Mouse (Mus musculus) R1 (cell line): ENCODE data around the gene B4galt2.

Experiments used
- DNase-seq: peaks from one replicate; pipeline ENCODE4 v3.0.0-alpha.2; 2018; ENCODE audit warnings: low read depth, low spot score

Gene B4galt2

DNA sequence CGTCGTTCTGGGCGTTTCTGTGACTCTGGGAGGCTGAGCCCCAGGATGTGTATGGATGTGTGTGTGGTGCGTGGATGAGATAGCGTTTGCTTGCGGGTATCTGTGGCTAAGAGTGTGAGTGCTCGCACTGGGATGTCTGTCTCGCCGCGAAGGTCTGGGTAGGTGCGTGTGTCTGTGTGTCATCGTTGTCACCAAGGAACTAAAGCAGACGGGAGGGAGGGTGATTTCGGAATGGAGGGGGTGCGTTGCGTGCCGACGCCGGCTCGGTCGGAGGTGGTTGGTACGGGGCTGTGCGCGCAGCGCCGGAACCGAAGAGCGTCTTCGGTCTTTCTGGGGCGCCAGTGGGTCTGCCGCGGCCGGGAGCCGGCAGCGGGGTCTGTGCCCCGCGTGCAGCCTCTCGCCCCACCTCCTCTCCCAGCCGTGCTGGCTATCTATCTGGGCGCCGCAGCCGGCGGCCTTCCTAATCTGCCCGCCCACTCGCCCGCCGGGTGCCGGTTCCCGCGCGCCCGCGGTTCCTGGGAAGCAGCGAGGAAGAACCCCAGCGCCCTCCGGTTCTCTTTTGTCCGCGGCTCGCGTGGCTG is 47.7 kb downstream of the B4galt2 start:
- peak; percentile 62 for DNase-seq

GRCm38 (mm10) chr4:117834845-117835530 is 48.3 kb downstream of the B4galt2 start:
- DNase-seq = peak; percentile 91

DNA sequence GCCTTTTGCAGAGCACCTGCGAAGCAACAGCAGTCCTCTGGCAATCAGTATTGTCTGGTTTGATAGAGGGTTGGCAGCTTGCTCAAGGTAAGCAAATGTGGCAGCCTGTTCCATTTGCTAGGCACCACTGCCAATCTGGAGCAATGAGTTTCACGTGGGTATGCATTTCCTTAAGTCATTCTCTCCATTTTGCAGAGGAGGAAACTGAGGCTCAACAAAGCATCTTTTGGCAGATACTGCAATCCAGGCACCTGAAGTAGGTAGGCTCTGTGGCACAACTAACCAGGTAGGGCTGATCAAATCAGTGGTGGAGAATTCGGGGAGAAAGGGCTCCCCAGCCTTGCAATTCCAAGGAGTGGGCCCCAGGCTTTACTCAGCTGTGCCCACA is 48.8 kb downstream of the B4galt2 start, which contains the start of gene Slc6a9:
Slc6a9 (plus strand) TSS at position 50 of the 388 bp plus-strand sequence.
- DNase-seq = no peak

DNA sequence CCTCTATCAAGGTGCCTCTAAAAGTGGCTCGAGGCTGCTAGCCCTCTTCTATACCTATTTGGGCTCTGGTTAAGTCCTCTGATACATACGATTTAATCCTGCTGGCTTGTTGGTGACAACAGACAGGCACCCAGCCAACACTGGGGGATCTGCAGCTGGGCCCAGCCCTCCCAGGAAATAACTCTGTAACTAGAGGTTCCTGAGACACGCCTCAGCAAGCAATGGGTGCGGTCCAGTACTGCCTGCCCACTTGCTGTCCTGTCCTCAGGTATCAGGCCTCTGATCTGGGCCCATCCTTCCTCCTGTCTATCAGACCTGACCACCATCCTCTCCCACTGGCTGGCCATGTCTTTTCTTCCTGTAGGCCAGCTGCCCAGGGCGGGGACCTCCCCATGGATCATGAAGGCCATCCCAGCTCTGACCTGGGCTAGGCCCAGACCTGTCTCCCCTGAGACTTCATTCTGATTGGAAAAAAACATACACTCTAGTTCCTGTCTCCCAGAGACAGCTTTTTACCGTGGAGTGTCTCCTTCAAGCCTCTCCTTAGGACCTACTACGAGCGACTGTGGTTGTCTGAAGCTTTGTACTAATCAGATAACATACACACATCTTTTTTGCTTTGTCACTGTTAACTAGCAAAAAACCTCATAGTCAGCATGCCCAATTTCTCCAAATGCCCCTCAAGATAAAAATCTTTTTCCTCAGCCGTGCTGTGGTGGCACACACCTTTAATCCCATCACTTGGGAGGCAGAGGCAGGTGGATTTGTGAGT is 51.2 kb downstream of the B4galt2 start:
- DNase-seq = no peak

- no peak for DNase-seq
Measured at GRCm38 (mm10) chr4:117831499-117831898, 51.8 kb downstream of the B4galt2 start.

DNA sequence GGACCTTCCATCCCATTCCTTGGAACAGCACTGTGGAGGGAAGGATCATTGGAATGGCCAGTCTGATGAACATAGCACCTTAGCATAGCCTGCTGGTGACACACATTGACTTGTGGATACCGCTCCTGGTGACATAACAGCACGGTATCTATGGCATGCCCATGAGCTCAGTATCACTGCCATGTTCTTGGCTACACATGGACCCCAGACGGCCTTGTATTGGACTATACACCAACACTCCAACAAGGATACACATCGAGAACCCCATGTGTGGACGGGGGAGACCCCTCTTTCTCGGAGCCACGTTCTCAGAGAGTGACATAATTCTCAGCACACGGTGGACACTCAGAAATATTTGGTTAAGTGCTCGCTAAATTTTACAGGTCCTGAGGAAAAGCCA is 52.5 kb downstream of the B4galt2 start:
- DNase-seq = no peak

DNA sequence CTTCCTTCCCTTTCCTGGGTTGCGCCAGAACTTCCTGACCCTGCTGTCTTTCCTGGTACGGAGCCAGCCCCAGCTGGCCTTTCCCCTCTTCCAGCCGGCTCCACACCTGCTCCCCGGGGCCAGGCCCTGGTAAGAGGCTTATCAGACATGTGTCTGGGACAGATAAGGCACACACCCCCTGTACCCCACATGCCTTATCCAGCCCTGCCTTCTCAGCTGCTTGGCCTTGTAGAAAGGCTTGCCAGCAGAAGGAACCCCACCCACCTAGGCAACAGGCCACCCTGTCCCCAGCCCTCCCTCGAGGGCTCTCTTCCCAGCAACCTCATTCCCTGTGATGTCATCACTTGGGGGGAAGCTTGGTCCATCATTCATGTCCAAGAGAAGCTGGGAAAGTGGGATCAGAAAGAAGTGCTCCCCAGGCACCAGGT is 53.1 kb downstream of the B4galt2 start:
- no peak for DNase-seq

- peak; percentile 78 for DNase-seq
Measured at GRCm38 (mm10) chr4:117829260-117830123, 53.8 kb downstream of the B4galt2 start.

- DNase-seq = no peak
Measured at GRCm38 (mm10) chr4:117828572-117829145, 54.6 kb downstream of the B4galt2 start.
